Mouse (Mus musculus) hindbrain, embryonic 13.5 days (tissue): ENCODE measurements around the gene Mfsd6. TPM values are rescaled to one million over a fixed set of nuclear protein-coding genes. Genes with fewer than 3 reads are reported as not detected.
"Not testable (repeated sequence)": the region's sequence is repeated elsewhere in the genome, so short reads cannot be mapped to it uniquely, and the experiment has no call there.

Experiments
- ATAC-seq: fragments of 200-750 bp; cut with Nextera tagmentation; 2 replicates; pipeline ENCODE4 v1.8.0; 2017; ENCODE audit warnings: moderate TSS enrichment; ENCODE audit not compliant: low FRiP score
- H3K27ac ChIP-seq: fragments of 300-500 bp; sonication (generic); 2 replicates; pipeline ENCODE4 v1.5.1; 2015; ENCODE audit warnings: inconsistent platforms, mild to moderate bottlenecking, moderate library complexity
- H3K27me3 ChIP-seq: fragments of 300-500 bp; sonication (generic); 2 replicates; pipeline ENCODE4 v1.6.1; 2015; ENCODE audit warnings: mild to moderate bottlenecking, inconsistent platforms
- H3K36me3 ChIP-seq: fragments of 300-500 bp; sonication (generic); 2 replicates; pipeline ENCODE4 v1.6.1; 2015; ENCODE audit warnings: mild to moderate bottlenecking, inconsistent platforms
- H3K4me1 ChIP-seq: fragments of 300-500 bp; sonication (generic); replicated peaks from 2 replicates; pipeline ENCODE4 v1.6.1; 2015; ENCODE audit warnings: inconsistent platforms
- H3K4me2 ChIP-seq: fragments of 300-500 bp; sonication (generic); 2 replicates; pipeline ENCODE4 v1.6.1; 2015; ENCODE audit warnings: inconsistent platforms, mild to moderate bottlenecking, moderate library complexity
- H3K4me3 ChIP-seq: fragments of 300-500 bp; sonication (generic); 2 replicates; pipeline ENCODE4 v1.5.1; 2015; ENCODE audit warnings: mild to moderate bottlenecking, inconsistent platforms
- H3K9ac ChIP-seq: fragments of 300-500 bp; sonication (generic); 2 replicates; pipeline ENCODE4 v1.6.1; 2015; ENCODE audit warnings: mild to moderate bottlenecking, inconsistent platforms
- H3K9me3 ChIP-seq: fragments of 300-500 bp; sonication (generic); 2 replicates; pipeline ENCODE4 v1.6.1; 2016; ENCODE audit warnings: inconsistent platforms
- WGBS: fragments of 180-500 bp; shearing (Covaris S2); methylation state at CpG from one replicate; pipeline ENCODE4 v1.1.7; 2015; 5-methylcytosine and 5-hydroxymethylcytosine counted together
- polyA plus RNA-seq: library from polyadenylated mRNA; unstranded; fragments of >200 nt; fragmentation: Nextera tagmentation; extraction: Ambion mirVana; gene quantifications from 2 replicates; pipeline ENCODE4 v1.2.1, GENCODE M21; 2015

Gene Mfsd6
- polyA plus RNA-seq, 1 experiment from 2014 or later, result 7.8 TPM

DNA sequence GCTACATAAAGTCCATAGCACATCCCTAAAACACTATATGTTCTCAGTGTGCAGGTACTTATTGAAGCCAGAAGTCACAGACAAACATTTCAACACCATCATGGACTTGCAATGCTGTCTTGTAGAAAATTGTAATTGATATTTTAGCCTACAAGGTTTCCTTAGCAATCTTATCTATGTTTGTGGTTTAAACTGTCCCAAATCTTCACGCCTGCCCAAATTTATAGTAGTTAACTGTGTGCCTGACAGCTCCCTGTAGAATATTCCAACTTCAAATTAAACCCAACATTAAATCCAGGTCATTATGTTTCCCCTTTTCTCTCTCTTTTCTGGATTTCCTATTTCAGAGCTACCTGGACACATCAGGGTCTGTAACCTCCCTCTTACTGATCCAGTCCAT, 25.3 kb downstream of the Mfsd6 start:
- H3K27me3 ChIP-seq, result no peaks in the 10 kb centered on the region
- peaks cover 3% of the 10 kb centered on the region; the same call in 1 of the 2 replicates for H3K36me3 ChIP-seq
- no peak overlapping the region for H3K4me3 ChIP-seq
- H3K9ac ChIP-seq, result no peak overlapping the region
- no peak overlapping the region for H3K4me2 ChIP-seq
- H3K4me1 ChIP-seq, result 0 out of 2 replicates have a peak, but pooled peaks cover 3% of the 10 kb centered on the region
- no peak for ATAC-seq
- WGBS, result 92% methylated on average over 1 of the region's 1 CpGs
- H3K27ac ChIP-seq, result no peak overlapping the region
- H3K9me3 ChIP-seq, result no peaks in the 10 kb centered on the region

DNA sequence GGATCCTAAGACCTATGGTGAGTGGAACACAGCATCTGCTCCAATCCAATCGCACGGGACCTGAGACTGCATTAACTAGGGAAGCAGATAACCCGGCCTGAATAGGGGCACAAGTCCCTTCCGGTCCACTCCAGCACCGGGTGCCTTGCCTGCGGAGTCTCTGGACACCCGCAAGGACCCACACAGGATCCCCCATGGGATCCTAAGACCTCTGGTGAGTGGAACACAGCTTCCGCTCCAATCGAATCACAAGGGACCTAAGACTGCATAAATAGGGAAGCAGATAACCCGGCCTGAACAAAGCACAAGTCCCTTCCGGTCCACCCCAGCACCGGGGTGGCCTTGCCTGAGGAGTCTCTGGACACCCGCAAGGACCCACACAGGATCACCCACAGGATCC, 32.8 kb downstream of the Mfsd6 start:
- 93% methylated on average over 13 of the region's 13 CpGs for WGBS

GRCm38 (mm10) chr1:52687636-52688035, 39.6 kb downstream of the Mfsd6 start:
- ATAC-seq, result no peak
- Histone ChIP-seq H3K27ac (no peak overlapping the region), H3K27me3 (no peaks in the 10 kb centered on the region), H3K36me3 (no peaks in the 10 kb centered on the region), H3K4me3 (no peak overlapping the region), H3K4me2 (no peak overlapping the region), H3K9ac (no peak overlapping the region), H3K9me3 (no peaks in the 10 kb centered on the region), H3K4me1 (no peaks in the 10 kb centered on the region)
- WGBS, result 89% methylated on average over 8 of the region's 8 CpGs

More for the DNA sequence above, 32.8 kb downstream of the Mfsd6 start:
- not testable (repeated sequence) for H3K4me3 ChIP-seq, H3K4me1 ChIP-seq, H3K9me3 ChIP-seq, H3K27ac ChIP-seq, H3K4me2 ChIP-seq, H3K27me3 ChIP-seq, H3K9ac ChIP-seq, H3K36me3 ChIP-seq, ATAC-seq

GRCm38 (mm10) chr1:52683550-52683949, 43.7 kb downstream of the Mfsd6 start:
- H3K4me2 ChIP-seq, result no peak overlapping the region
- 80% methylated on average over 4 of the region's 4 CpGs for WGBS
- no peak overlapping the region for H3K9ac ChIP-seq
- H3K4me1 ChIP-seq, result no peaks in the 10 kb centered on the region
- H3K27ac ChIP-seq, result no peak overlapping the region
- no peak for ATAC-seq
- H3K36me3 ChIP-seq, result no peaks in the 10 kb centered on the region
- H3K4me3 ChIP-seq, result no peak overlapping the region
- no peaks in the 10 kb centered on the region for H3K27me3 ChIP-seq
- H3K9me3 ChIP-seq, result no peaks in the 10 kb centered on the region

DNA sequence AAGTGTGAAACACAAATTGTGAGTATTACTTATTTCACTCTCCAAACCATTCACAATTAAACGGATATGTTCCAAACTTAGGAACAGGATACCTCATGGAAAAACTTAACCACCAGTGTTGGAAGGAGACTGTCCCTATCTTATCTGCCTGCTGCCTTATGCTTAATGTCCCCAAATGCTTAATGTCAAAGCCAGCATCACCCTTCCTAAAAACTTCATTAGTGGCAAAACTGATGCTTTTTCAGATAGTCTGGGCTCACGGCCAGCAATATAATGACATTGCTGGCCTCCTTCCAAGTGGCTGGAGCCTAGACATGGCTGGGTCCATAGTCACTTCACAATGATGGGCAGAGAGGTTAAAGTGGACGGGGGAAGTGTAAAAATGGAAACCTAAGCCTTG, 50.6 kb downstream of the Mfsd6 start:
- Histone ChIP-seq H3K9me3 (no peaks in the 10 kb centered on the region), H3K4me2 (no peak overlapping the region), H3K4me3 (no peak overlapping the region), H3K9ac (no peak overlapping the region), H3K4me1 (0 out of 2 replicates have a peak, but pooled peaks cover 6% of the 10 kb centered on the region), H3K27me3 (no peaks in the 10 kb centered on the region), H3K27ac (no peak overlapping the region), H3K36me3 (peaks cover 5% of the 10 kb centered on the region)
- 62% methylated on average over 3 of the region's 3 CpGs for WGBS
- 0 out of 2 replicates have a peak, but pooled peaks have one; percentile 61 for ATAC-seq

DNA sequence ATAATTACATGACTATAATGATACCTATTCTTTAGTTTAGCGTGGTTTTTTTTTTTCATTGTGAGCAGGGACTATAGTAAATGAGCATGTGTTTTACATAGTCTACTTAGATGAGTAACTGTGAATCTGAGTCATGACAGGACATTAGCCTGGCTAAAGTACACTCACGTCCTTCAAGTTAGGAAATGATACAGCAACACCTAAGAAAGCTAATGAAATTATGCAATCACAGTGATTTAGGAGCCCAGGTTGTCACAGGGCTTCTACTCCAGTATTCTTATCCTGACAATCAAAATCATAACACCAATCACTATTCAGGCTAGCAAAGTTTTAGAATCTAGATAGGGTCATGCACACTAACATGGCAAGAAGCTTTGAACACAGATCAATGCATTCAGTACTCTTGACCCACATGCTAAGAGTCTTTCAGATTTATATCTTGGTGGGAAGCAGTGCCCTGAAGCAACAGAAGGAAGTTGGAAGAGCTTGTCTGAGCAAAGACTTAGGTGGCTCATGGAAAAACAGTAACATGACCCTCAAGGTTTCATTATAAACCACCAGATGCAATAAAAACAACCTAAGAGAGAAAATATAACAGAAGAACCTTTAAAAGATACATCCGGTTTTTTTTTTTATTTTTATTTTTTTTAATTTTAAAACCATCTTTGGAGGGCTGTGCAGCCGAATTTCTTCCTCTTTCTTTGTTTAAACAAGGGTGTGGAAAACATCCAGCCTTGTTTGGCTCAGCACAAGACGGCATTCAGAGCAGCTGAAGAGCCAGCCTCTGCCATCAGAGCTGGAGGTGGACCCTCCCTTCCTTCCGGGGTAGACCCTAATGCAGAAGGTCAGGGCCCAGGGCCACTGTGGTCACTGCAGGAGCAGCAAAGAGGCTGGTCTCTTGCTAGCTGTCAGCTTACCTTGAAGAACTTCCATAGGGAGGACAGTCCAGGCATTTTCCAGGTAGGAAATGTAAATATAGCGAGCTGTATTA, 51.4 kb downstream of the Mfsd6 start:
- H3K4me2 ChIP-seq, result no peak overlapping the region
- WGBS, result 75% methylated on average over 7 of the region's 7 CpGs
- 0 out of 2 replicates have a peak, but pooled peaks cover 6% of the 10 kb centered on the region for H3K4me1 ChIP-seq
- no peak overlapping the region for H3K27ac ChIP-seq
- ATAC-seq, result no peak
- no peak overlapping the region for H3K9ac ChIP-seq
- H3K9me3 ChIP-seq, result no peaks in the 10 kb centered on the region
- no peak overlapping the region for H3K4me3 ChIP-seq
- H3K36me3 ChIP-seq, result peaks cover 5% of the 10 kb centered on the region
- H3K27me3 ChIP-seq, result no peaks in the 10 kb centered on the region

- peaks cover 5% of the 10 kb centered on the region for H3K36me3 ChIP-seq
- no peaks in the 10 kb centered on the region for H3K4me1 ChIP-seq
- no peak overlapping the region for H3K9ac ChIP-seq
- ATAC-seq, result no peak
- 71% methylated on average over 1 of the region's 1 CpGs for WGBS
- H3K9me3 ChIP-seq, result no peaks in the 10 kb centered on the region
- H3K27ac ChIP-seq, result no peak overlapping the region
- no peak overlapping the region for H3K4me3 ChIP-seq
- H3K4me2 ChIP-seq, result no peak overlapping the region
- no peaks in the 10 kb centered on the region for H3K27me3 ChIP-seq
These were observed 57.3 kb downstream of the Mfsd6 start for GRCm38 (mm10) chr1:52669931-52670330.

DNA sequence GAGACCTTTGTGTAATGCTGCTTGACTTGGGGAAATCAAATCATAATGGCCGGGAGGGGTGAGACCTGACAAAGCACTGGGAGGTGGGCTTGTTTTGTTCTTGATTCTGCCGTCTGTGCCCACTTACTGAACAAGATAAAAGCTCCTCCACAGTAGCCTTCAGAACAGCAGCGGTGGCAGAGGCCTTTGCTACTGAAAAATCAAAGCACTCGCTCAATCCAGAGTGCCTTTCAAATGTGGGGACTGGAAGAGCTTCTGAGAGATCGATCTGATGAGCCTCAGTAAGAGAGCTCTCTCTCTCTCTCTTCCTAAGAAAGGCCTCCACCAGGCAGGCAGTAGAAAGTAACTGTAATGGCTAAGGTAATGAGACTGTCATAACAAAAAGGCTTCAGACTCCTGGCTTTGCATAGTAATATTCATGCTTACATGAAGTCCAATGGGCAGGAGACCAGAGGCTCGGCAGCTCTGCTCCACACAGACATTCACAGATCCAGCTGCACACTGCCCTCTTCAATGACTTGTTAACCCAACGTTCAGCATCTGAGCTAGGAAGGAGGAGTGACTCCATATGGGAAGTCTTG, 58.4 kb downstream of the Mfsd6 start:
- no peaks in the 10 kb centered on the region for H3K27me3 ChIP-seq
- H3K9me3 ChIP-seq, result no peaks in the 10 kb centered on the region
- ATAC-seq, result no peak
- H3K4me2 ChIP-seq, result no peak overlapping the region
- peaks cover 9% of the 10 kb centered on the region for H3K36me3 ChIP-seq
- no peaks in the 10 kb centered on the region for H3K4me1 ChIP-seq
- WGBS, result 34% methylated on average over 7 of the region's 7 CpGs
- H3K9ac ChIP-seq, result no peak overlapping the region
- H3K4me3 ChIP-seq, result no peak overlapping the region
- no peak overlapping the region; the same call in 1 of the 2 replicates for H3K27ac ChIP-seq

DNA sequence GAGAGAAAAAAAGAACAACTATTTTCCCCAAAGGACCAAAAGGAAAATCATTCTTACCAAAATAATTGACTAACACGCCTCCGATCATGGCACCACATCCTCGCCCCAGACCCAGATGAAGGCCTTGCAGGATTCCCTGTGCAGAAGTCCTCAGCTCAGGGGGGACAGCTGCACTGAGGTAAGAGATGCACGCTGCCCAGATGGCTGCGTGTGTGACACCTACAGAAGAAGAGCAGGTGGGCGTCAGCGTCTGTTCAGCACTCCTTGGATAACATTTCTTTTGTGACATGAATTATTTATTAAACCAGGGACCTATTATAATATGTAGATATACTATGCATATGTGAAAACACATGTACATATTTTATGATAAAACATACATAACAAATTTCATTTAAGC, 64.0 kb downstream of the Mfsd6 start:
- 83% methylated on average over 7 of the region's 7 CpGs for WGBS
- no peak overlapping the region for H3K27ac ChIP-seq
- ATAC-seq, result no peak
- no peaks in the 10 kb centered on the region for H3K27me3 ChIP-seq
- H3K36me3 ChIP-seq, result peaks cover 42% of the 10 kb centered on the region
- H3K4me3 ChIP-seq, result no peak overlapping the region
- H3K4me1 ChIP-seq, result no peaks in the 10 kb centered on the region
- no peak overlapping the region for H3K4me2 ChIP-seq
- no peaks in the 10 kb centered on the region for H3K9me3 ChIP-seq
- H3K9ac ChIP-seq, result no peak overlapping the region

GRCm38 (mm10) chr1:52660765-52661164, 66.5 kb downstream of the Mfsd6 start:
- Histone ChIP-seq H3K27me3 (no peaks in the 10 kb centered on the region), H3K4me2 (no peak overlapping the region), H3K9ac (no peak overlapping the region), H3K4me3 (no peak overlapping the region), H3K36me3 (peaks cover 55% of the 10 kb centered on the region), H3K9me3 (no peaks in the 10 kb centered on the region), H3K4me1 (no peaks in the 10 kb centered on the region), H3K27ac (no peak overlapping the region)
- ATAC-seq, result no peak
- WGBS, result 84% methylated on average over 12 of the region's 12 CpGs

DNA sequence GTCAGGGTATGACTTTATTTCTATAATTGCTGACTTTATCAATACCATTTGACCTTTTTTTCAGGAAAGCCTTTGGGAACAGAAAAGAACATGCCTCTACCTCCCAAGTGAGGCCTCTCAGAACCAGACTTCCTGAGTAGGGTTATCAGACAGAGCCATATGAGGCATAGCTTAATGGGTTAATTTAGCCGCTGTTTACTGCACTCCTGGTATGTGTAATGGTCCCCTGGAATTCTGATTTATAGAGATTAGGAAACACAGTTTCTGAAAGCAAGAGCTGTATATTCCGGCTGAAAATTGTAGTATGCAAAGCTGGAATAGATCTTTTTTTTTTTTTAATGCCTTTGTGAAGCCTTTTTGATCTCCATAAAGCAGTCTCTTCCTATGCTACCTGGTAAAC, 67.0 kb downstream of the Mfsd6 start:
- Histone ChIP-seq H3K27ac (no peak overlapping the region), H3K4me1 (no peaks in the 10 kb centered on the region), H3K9me3 (no peaks in the 10 kb centered on the region), H3K4me2 (no peak overlapping the region), H3K36me3 (peaks cover 55% of the 10 kb centered on the region), H3K9ac (no peak overlapping the region), H3K27me3 (no peaks in the 10 kb centered on the region), H3K4me3 (no peak overlapping the region)
- 87% methylated on average over 2 of the region's 2 CpGs for WGBS
- ATAC-seq, result no peak

GRCm38 (mm10) chr1:52658160-52658559, 69.1 kb downstream of the Mfsd6 start:
- Histone ChIP-seq H3K9me3 (no peaks in the 10 kb centered on the region), H3K27me3 (no peaks in the 10 kb centered on the region), H3K4me1 (no peaks in the 10 kb centered on the region), H3K36me3 (peaks cover 50% of the 10 kb centered on the region), H3K27ac (no peak overlapping the region), H3K4me2 (no peak overlapping the region), H3K9ac (no peak overlapping the region), H3K4me3 (no peak overlapping the region)
- ATAC-seq, result no peak
- WGBS, result 87% methylated on average over 7 of the region's 7 CpGs
